Mouse (Mus musculus): Measurements from ENCODE around the gene Fance.
"Not testable (repeated sequence)": the region's sequence is repeated elsewhere in the genome, so short reads cannot be mapped to it uniquely, and the experiment has no call there.

The Fance gene

GRCm38 (mm10) chr17:28325751-28326150 lies 12.4 kb downstream of the Fance start:
- no peak for DNase-seq (ENCODE audit: low spot score)

DNA sequence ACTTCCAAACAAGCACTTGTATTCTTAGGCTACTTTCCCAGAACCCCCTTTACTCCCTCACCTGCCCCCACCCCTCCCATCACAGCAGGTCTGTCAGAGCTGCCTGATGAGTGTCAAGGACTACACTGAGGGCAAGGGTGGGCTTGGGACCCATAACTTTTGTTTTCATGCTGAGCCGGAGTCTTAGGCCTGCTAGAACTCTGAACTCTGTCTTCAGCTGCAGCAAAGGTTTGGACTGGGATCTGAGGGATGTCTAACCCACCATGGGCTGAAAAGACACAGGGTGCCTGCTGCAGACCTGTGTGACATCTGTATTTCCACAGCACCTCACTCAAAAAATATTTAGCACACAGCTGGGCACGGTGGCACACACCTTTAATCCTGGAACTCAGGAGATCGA lies 13.6 kb downstream of the Fance start:
- no peak for DNase-seq (ENCODE audit: low spot score)

GRCm38 (mm10) chr17:28327673-28328325 lies 14.5 kb downstream of the Fance start:
- no peak for DNase-seq (ENCODE audit: low spot score)

DNA sequence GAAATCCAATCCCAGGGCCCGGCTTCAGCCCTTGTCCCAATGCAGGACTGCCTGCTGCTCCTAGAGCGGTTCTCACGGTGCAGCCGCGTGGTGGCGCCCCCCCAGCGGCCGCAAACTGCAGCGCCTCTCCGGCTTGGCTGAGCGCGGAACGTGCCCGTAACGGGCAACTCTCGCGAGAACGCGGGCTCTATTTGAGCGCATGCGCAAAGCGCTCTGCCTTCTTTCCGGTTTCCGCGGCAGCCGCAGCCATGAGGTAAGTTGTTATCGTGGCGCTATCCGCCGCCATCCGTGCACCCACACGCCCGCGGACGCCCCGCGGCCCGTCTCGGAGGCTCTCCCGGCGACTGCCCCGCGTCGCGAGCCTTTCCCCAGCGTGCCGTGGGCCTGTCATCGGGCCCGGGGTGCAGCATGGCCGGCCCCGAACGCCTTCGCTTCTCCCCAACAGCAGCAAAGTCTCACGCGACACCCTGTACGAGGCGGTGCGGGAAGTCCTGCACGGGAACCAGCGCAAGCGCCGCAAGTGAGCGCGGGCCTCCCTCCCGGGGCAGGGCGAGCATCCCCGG lies 15.1 kb downstream of the Fance start, which contains the start of gene Rpl10a:
Gene Rpl10a, plus strand, starts transcription at position 106 of the 563 bp plus-strand sequence.
- peak; percentile 99 for DNase-seq (ENCODE audit: low spot score)

DNA sequence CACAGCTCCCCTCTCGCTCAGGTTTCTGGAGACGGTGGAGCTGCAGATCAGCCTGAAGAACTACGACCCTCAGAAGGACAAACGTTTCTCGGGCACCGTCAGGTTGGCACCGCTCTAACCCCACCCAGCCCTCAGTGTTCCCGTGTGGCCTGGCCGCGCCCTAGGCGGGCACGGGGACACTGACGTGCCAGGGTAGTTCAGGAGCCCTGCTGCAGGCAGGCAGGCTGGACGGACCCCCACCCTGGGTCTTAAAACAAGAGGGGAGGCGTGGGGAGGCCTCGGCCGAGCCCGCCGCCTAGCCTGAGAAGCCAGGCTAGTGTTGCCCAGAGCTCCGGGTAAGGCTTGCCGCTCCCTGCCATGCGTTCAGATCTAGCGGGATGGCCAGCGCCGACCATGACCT lies 15.6 kb downstream of the Fance start:
- DNase-seq (ENCODE audit: low spot score): no peak

DNA sequence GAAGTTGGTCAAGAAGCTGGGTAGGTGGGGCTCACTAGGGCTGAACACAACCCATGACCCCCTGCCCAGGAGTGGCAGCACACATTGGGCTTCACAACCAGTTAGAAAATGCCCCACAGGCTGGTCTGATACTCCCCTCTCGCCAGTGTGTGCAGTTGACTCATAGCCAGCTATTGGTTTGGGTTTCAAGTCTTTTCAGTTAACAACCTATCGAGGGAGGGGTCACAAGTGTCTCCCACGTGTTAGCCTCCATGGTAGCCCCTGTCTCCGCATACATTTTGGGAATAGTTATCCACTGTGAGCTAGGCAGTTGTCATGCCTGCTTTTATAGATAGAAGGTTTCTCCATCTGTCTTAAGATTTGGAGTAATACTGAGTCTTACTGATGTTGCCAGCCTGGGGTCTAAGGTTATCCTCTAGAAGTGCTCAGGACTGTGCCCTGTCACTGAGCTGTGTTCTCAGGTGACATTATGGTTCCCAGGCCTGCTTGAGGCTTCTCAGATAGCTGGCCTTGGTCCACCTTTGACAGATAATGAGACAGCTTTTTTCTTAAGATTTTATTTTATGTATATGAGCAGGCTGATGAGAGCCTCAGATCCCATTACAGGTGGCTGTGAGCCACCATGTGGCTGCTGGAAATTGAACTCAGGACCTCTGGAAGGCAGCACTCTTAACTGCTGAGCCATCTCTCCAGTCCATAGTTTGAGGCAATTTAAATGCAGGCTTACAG lies 16.3 kb downstream of the Fance start:
- no peak for DNase-seq (ENCODE audit: low spot score)

GRCm38 (mm10) chr17:28330232-28330546 lies 16.9 kb downstream of the Fance start:
- DNase-seq (ENCODE audit: low spot score): no peak

DNA sequence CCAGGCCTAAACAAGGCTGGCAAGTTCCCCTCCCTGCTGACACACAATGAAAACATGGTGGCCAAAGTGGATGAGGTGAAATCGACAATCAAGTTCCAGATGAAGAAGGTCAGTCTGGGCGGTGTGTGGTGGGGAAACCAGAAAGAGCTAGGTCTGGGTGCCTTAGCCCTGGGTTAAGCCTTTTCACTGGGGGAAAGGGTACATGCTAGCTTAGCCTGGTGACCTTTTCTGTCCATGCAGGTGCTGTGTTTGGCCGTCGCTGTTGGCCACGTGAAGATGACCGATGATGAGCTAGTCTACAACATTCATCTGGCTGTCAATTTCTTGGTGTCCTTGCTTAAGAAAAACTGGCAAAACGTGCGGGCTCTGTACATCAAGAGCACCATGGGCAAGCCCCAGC lies 17.3 kb downstream of the Fance start:
- not testable (repeated sequence) for DNase-seq (ENCODE audit: low spot score)

DNA sequence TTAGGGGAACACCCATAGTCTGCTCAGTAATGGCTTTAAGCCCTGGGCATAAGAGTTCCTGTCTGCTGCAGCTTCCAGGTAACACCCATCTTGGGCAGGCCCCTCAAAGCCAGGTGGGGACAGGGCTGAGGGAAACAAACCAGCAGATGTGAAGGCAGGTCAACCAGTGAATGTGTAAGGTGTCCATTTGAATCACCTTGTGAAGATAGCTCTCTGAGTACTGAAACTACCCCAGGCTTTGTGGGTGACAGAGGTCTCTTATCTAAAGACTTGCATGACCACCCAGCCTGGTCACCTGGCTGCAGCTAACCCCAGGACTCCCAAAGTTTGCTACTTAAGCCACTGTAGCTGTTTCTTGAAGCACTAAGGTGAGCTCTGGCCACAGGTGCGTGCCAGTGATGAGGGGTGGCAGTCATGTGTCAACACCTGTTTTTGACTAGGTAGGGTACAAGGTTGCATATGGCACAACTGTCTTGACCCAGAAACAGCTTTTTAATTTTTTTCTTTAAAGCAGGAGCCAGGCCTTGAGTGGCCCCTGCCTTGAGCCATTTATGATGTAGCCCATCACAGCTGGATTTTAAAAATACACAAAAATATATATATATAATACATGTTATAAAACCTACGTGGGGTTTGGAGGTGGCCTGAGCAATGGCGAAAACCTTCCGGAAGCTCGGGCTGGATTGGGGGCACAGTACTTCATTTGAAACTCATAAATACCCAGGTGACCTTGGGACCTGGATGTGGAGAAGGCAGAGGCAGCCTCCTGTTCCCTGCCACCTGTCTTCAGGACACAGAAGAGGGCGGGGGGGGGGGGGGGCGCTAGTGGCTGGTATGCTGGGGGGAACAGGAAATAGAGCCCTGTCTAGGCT lies 18.2 kb downstream of the Fance start:
- no peak for DNase-seq (ENCODE audit: low spot score)

GRCm38 (mm10) chr17:28332113-28332914 lies 19.0 kb downstream of the Fance start:
- DNase-seq (ENCODE audit: low spot score): no peak

DNA sequence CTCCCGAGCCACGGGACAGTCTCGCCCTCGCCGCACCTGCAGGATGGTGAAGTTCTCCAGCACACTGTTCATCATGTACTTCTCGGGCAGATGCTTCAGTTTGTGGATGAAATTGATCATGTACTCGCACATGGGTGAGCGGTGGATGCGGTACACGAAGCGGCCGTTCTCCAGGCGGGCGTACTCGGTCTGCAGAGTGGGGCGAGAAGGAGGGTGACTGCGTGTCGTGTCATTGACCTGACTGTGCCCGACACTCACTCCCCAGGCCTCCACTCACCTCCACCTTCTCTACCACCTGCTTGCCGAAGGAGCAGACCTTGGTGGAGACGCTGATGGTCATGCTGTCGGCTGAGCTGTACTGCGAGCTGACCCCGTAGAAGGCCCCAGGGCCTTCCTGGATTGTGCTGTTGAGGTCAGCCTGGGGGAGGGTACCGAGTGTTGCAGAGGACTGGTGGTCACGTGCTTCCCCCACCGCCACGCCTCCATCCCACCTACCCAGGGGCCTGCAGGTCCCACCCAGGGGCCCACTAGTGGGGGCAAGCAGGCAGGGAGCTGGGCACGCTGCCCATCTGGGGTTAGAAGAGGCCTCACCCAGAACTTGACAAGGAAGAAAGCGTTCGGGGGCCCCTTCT lies 19.7 kb downstream of the Fance start:
- no peak for DNase-seq (ENCODE audit: low spot score)

GRCm38 (mm10) chr17:28335267-28335666 lies 21.9 kb downstream of the Fance start:
- DNase-seq (ENCODE audit: low spot score): no peak

- no peak for DNase-seq (ENCODE audit: low spot score)
Measured at GRCm38 (mm10) chr17:28337547-28337946, 24.2 kb downstream of the Fance start.

GRCm38 (mm10) chr17:28340578-28340977 lies 27.3 kb downstream of the Fance start:
- DNase-seq (ENCODE audit: low spot score): peak; percentile 54

DNA sequence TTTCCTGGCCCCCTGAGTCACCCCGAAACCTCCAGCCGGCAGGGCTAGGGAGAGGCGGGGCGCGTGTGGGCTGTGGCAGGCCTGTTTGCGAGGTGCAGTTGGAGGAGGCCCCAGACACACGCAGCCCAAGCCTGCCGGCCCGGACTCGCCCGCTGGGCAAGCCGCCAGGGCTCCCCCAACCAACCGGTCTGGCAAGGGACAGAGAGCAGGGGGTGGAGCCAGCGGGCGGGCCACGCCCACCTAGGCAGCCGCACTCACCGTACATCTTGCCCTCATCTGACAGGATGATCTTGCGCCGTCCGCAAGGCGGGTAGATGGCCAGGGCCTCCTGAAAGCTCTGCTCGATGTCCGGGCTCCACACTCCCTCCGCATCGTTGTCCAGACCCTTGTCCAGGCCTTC lies 27.8 kb downstream of the Fance start:
- DNase-seq (ENCODE audit: low spot score): peak; percentile 98

DNA sequence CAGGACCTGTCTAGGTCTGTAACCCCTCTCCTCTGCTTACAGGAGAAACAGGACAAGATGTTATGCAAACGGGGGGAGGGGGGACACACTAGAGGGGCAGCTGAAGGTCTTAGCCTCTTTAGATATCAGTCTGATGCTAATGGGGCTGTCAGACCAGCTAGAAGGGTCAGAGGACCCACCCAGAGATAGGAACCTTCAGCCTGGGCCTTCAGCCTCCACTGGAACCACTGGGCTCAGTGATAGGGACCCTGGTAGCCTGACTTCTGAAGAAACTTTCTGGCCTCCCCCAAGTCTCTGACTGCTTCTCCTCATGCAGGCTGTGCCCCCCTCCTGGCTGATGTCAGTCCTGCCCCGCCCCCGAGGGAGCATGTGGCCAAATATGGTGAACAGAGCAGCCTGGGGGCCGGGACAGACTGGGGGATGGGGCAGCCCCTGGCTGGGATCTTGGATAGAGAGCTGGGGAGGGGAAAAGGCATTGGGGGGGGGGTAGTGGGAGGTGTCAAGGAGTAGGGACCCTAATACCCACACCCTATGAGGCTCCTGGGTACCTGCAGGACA lies 30.8 kb downstream of the Fance start:
- peak; percentile 66 for DNase-seq (ENCODE audit: low spot score)

DNA sequence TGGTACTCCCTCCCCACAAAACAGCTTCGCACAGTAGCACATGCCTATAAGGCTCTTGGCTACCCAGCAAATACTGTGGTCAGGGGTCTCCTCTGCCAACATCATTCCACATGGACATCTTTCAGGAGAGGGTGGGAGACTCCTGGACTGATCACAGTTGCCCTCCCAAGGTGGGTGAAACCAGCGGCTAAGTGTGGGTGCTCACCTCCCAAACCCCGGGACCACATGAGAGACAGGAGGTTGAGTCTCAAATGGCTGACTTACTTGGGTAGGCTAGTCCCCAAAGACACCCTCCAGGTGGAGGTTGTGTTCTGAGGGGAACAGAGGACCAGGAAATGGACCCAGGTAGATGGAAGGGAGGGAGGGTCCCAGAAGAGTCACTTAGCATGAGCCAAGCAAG lies 31.4 kb downstream of the Fance start:
- DNase-seq (ENCODE audit: low spot score): no peak

DNA sequence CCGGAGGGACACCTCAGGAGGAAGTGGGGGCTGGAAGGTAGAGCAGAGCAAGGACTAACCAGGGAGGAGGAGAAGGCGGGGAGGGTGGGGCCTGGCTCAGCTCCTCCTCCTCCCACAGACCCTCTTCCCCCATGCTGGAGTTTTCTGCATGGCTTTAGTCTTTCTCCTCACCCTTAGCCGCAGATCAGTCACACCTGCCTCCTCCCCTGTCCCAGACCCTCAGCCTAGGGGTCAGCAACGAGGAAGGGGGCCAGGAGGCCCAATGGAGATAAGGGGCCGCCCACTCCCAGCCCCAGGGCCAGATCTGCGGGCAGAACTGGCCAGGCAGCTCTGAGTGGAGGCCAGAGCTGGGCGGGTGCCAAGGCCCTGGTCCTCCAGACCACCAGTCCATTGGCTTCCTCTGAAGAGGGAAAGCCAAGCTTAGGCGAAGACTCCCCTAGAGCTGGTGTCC lies 32.0 kb downstream of the Fance start:
- peak; percentile 50 for DNase-seq (ENCODE audit: low spot score)

- peak; percentile 48 for DNase-seq (ENCODE audit: low spot score)
Measured at GRCm38 (mm10) chr17:28345882-28346281, 32.6 kb downstream of the Fance start.

- no peak for DNase-seq (ENCODE audit: low spot score)
Measured at GRCm38 (mm10) chr17:28347327-28347726, 34.0 kb downstream of the Fance start.

GRCm38 (mm10) chr17:28348211-28348610 lies 34.9 kb downstream of the Fance start:
- no peak for DNase-seq (ENCODE audit: low spot score)
